Mouse (Mus musculus): ENCODE data around the gene Rapgef4.

DNA sequence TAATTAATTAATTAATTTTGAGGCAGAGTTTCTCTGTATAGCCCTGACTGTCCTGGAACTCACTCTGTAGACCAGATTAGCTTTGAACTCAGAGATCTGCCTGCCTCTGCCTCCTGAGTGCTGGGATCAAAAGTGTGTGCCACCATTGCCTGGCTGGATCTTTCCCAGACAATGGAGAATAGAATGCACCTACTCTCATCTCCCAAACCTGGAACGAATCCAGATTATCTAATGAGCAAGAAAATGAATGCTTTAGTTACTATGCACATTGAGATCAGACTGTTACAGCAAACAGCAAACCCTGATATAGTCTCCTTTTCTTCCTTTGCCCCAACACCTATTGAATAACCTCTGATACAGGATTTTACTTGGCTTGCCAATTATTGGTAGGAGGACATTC, 23.1 kb upstream of the Rapgef4 start:
- no peak for TF ChIP-seq CTCF (IDR thresholded peaks at IDR 0.05; ENCODE audit: low read depth)
- TF ChIP-seq EP300 (IDR thresholded peaks at IDR 0.05; ENCODE audit: low read depth): no peak
